Mouse (Mus musculus) kidney, adult 2 months (tissue): ENCODE data around the gene Rhoj. TPM values are rescaled to one million over a fixed set of nuclear protein-coding genes. Genes with fewer than 3 reads are reported as not detected.

ENCODE experiments used
- DNase-seq: peaks from one replicate; pipeline ENCODE4 v3.0.0; 2021
- H3K27ac ChIP-seq: fragments of 200-500 bp; 2 replicates; pipeline ENCODE4 v1.5.1; 2012; ENCODE audit warnings: low read depth, low read length, control low read depth, inconsistent platforms; ENCODE audit not compliant: insufficient read depth
- H3K27me3 ChIP-seq: fragments of 200-500 bp; replicated peaks from 2 replicates; pipeline ENCODE4 v1.6.1; 2012; ENCODE audit warnings: mild to moderate bottlenecking, moderate library complexity, low read length, inconsistent platforms; ENCODE audit not compliant: control insufficient read depth, insufficient read depth
- H3K36me3 ChIP-seq: fragments of 200-500 bp; 2 replicates; pipeline ENCODE4 v1.6.1; 2012; ENCODE audit warnings: mild to moderate bottlenecking, moderate library complexity, low read length, inconsistent platforms; ENCODE audit not compliant: control insufficient read depth, insufficient read depth
- H3K4me1 ChIP-seq: fragments of 200-500 bp; 2 replicates; pipeline ENCODE4 v1.6.1; 2011; ENCODE audit warnings: low read length; ENCODE audit not compliant: control insufficient read depth, insufficient read depth
- H3K4me3 ChIP-seq: fragments of 200-500 bp; 2 replicates; pipeline ENCODE4 v1.5.1; 2011; ENCODE audit warnings: mild to moderate bottlenecking, low read depth, low read length, control low read depth; ENCODE audit not compliant: insufficient read depth
- CTCF ChIP-seq: fragments of 200-500 bp; conservative IDR thresholded peaks from 2 replicates; pipeline ENCODE4 v1.5.1; 2011; ENCODE audit warnings: low read depth, mild to moderate bottlenecking, control low read depth, low read length, moderate library complexity, mixed read lengths; ENCODE audit not compliant: insufficient read depth, insufficient read length
- POLR2A ChIP-seq: fragments of 200-500 bp; IDR thresholded peaks from one replicate; pipeline ENCODE4 v1.6.1; 2011; ENCODE audit warnings: low read depth, low read length, control low read depth
- WGBS: fragments of 180-500 bp; shearing (Covaris S2); methylation state at CpG from one replicate; pipeline ENCODE4 v1.1.7; 2018; 5-methylcytosine and 5-hydroxymethylcytosine counted together
- polyA plus RNA-seq: library from polyadenylated mRNA; depleted of rRNA; stranded (reverse); fragments of >200 nt; gene quantifications from 2 replicates; pipeline ENCODE4 v1.2.3, GENCODE M21; 2012; rRNA removed

Gene Rhoj
- 19.5 and 21.7 TPM in 2 replicates for polyA plus RNA-seq

GRCm38 (mm10) chr12:75307961-75308951 lies at the start of gene Rhoj:
TSS of gene Rhoj (plus strand) at chr12:75308322.
- H3K27ac ChIP-seq = peak within 1 kb of the TSS; percentile 93
- DNase-seq = peak; percentile 84

DNA sequence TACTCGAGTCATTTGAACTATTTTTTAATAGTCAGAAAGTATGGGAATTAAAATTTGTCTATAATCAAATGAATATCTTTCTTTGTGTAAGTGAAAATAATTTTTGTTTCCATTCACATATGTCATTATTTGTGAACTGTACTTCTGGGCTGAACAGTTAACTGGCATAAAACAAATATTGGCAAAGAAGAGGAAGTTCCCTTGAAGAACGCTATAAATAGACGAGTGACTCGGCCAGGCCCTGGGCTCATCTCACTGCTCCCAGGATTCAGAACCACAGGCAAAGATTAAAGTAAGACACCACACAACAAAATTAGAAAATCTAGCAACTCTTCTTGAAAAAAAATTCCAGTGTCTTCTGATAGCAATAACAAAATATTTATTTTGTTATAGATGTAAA lies 36.4 kb upstream of the Rhoj start:
- Histone ChIP-seq H3K36me3 (no peaks in the 10 kb centered on the region), H3K4me3 (no peak overlapping the region), H3K4me1 (no peaks in the 10 kb centered on the region), H3K27ac (no peak overlapping the region), H3K27me3 (no peaks in the 10 kb centered on the region)
- no peak for DNase-seq
- WGBS = 64% methylated on average over 4 of the region's 4 CpGs
- TF ChIP-seq CTCF (no peak), POLR2A (no peak)

More at GRCm38 (mm10) chr12:75307961-75308951, at the start of gene Rhoj:
- H3K4me1 ChIP-seq = no peaks in the 10 kb centered on the region
- no peaks in the 10 kb centered on the region for H3K27me3 ChIP-seq
- WGBS = under 1% methylated on average over 34 of the region's 34 CpGs
- H3K4me3 ChIP-seq = peak within 1 kb of the TSS; percentile 65
- no peak for TF ChIP-seq POLR2A
- no peak for TF ChIP-seq CTCF
- H3K36me3 ChIP-seq = no peaks in the 10 kb centered on the region

DNA sequence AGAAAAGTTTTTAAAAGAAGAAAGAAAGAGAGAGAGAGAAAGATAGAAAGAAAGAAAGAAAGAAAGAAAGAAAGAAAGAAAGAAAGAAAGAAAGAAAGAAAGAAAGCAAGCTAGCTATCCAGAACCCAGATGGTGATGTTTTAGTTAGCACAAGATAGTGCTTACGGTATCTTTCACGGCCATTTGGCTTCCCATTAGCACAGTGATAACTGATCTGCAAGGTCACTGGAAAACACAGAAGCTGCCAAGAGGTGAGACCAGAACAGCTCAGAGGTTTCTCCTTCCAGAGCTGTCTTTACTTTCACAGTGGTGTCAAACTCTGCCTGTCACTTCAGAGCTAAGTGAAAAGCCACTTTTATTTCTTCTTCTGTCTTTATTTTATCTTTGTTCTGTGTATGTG lies 32.4 kb upstream of the Rhoj start:
- Histone ChIP-seq H3K4me3 (no peak overlapping the region), H3K27ac (no peak overlapping the region), H3K36me3 (no peaks in the 10 kb centered on the region), H3K27me3 (no peaks in the 10 kb centered on the region), H3K4me1 (no peaks in the 10 kb centered on the region)
- no peak for DNase-seq
- 43% methylated on average over 2 of the region's 2 CpGs for WGBS
- no peak for TF ChIP-seq CTCF
- no peak for TF ChIP-seq POLR2A

DNA sequence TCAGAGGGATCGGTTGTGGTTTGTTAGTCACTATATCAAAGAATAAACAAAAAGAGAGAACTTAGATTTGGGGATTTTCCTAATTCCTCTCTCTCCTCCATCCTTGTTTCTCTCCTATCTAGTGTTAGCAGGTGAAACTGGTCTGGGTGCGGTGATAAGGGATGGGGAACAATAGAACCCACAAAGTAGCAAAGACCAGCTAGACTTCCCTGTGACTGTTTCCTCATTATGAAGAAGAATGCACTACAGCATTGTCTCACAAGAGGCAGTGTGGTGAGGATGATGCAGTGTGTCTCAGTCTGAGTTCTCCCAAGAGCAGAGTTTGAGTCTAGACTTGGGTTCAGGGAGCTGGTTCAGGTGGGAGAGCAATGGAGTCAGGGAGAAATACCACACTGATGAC lies 30.7 kb upstream of the Rhoj start:
- no peaks in the 10 kb centered on the region for H3K4me1 ChIP-seq
- DNase-seq = no peak
- H3K27me3 ChIP-seq = no peaks in the 10 kb centered on the region
- TF ChIP-seq CTCF (no peak), POLR2A (no peak)
- WGBS = 97% methylated on average over 2 of the region's 2 CpGs
- no peak overlapping the region for H3K4me3 ChIP-seq
- no peaks in the 10 kb centered on the region for H3K36me3 ChIP-seq
- H3K27ac ChIP-seq = no peak overlapping the region

- WGBS = 67% methylated on average over 7 of the region's 7 CpGs
- Histone ChIP-seq H3K4me1 (no peaks in the 10 kb centered on the region), H3K36me3 (no peaks in the 10 kb centered on the region), H3K27ac (no peak overlapping the region), H3K27me3 (no peaks in the 10 kb centered on the region), H3K4me3 (no peak overlapping the region)
- TF ChIP-seq POLR2A (no peak), CTCF (peak; percentile 32; the same call in 1 of the 2 replicates)
- DNase-seq = peak; percentile 33
Measured at GRCm38 (mm10) chr12:75280502-75280901, 27.6 kb upstream of the Rhoj start.

DNA sequence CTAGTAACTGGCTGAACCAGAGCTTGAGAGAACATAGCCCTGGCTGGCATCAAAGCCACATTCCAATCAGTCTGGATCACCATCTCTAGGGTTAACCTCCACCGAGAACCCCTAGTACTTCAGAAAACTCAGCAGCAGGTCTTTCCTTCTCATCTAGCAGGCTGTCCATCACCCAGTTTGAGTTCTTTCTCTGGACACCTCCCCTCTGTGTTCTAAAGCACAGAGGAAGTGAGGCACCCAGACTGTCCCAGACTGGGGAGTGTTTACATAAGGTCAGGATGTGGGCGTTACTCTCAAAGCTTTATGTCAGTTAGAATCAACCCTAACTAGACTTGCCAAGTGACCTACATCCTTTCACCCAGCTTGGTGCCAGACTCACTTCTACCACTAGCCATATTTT lies 24.9 kb upstream of the Rhoj start:
- DNase-seq = peak; percentile 17
- 35% methylated on average over 2 of the region's 2 CpGs for WGBS
- Histone ChIP-seq H3K27me3 (no peaks in the 10 kb centered on the region), H3K4me1 (no peaks in the 10 kb centered on the region), H3K36me3 (no peaks in the 10 kb centered on the region), H3K4me3 (no peak overlapping the region), H3K27ac (no peak overlapping the region)
- TF ChIP-seq POLR2A = no peak
- TF ChIP-seq CTCF = no peak

GRCm38 (mm10) chr12:75286166-75286565 lies 22.0 kb upstream of the Rhoj start:
- no peak overlapping the region for H3K27ac ChIP-seq
- WGBS = 51% methylated on average over 3 of the region's 3 CpGs

More at GRCm38 (mm10) chr12:75286166-75286565, 22.0 kb upstream of the Rhoj start:
- Histone ChIP-seq H3K4me3 (no peak overlapping the region), H3K27me3 (no peaks in the 10 kb centered on the region), H3K4me1 (no peaks in the 10 kb centered on the region), H3K36me3 (no peaks in the 10 kb centered on the region)
- no peak for TF ChIP-seq CTCF
- no peak for TF ChIP-seq POLR2A
- DNase-seq = no peak
